In the genomic region with DNA sequence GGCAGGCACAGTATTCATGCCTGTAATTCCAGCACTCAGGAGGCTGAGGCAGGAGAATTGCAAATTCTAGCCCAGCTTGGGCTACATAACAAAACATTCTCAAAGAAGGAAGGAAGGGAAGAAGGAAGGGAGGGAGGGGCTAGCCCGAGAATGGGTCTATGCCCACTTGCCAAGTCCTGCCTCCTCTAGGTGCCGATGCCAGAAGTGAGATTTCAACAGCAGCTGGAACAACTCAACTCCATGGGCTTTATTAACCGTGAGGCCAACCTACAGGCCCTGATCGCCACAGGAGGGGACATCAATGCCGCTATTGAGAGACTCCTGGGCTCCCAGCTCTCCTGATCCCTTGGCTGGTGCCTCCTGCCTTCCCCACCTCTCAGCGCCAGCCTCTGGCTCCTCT, we compare ENCODE assay signal across 21 mouse cellular contexts. TPM values are rescaled to one million over a fixed set of nuclear protein-coding genes. Genes with fewer than 3 reads are reported as not detected.
DNase-seq lines count a peak whose midpoint lies in the region; ATAC-seq and TF ChIP-seq lines count a peak whose summit lies in the region.
"Had no signal": no experiment of that assay in that cellular context is flagged by ENCODE, and none has a peak within 500 bp of the region (broad histone marks: within the 10 kb centered on the region; RNA-seq: fewer than 3 reads in every experiment).

No protein-coding gene starts in this region.

- no peak for TF ChIP-seq EP300 in heart, adult 2 months (IDR thresholded peaks at IDR 0.05; ENCODE audit: insufficient read depth, low read depth, low read length)
- no peak for TF ChIP-seq EP300 in ES-Bruce4 (IDR thresholded peaks at IDR 0.05; ENCODE audit: insufficient read depth, low read depth, low read length)

- no peaks in the 10 kb centered on the region for H3K79me2 ChIP-seq in heart, adult 2 months (replicated peaks; ENCODE audit: control insufficient read depth, insufficient read depth, low read length)

- no peak for TF ChIP-seq POLR2A in heart, adult 2 months (IDR thresholded peaks at IDR 0.05; ENCODE audit: insufficient read depth, low read depth, low read length)
- no peak for TF ChIP-seq POLR2A in ES-Bruce4 (IDR thresholded peaks at IDR 0.05; ENCODE audit: insufficient read depth, low read length)

- no peak overlapping the region for H3K4me2 ChIP-seq in liver, embryonic 12.5 days
- H3K4me2 ChIP-seq: embryonic facial prominence, embryonic 12.5 days; forebrain, embryonic 15.5 days; hindbrain, embryonic 12.5 days; kidney, embryonic 15.5 days; midbrain, embryonic 15.5 days had no signal

- peak; percentile 92 for DNase-seq in heart, adult 11 months
- DNase-seq in heart, adult 2 months: no peak
- peak; percentile 89 for DNase-seq in R1 (ENCODE audit: low read depth, low spot score)
- no peak for DNase-seq in Muller cell, postnatal 12 days (ENCODE audit: inconsistent ontology term)
- DNase-seq in cerebellum, adult 9-10 months: no peak
- DNase-seq: cerebellum, adult 2 months; layer of hippocampus, postnatal 36 days had no signal

- intact Hi-C loops in heart, adult 2 months (cut with DNase I): no loop called here

- no peak overlapping the region for H3K4me3 ChIP-seq in heart, adult 2 months
- peak overlapping the region; percentile 48 for H3K4me3 ChIP-seq in ES-Bruce4 (ENCODE audit: low read depth, low read length)
- no peak overlapping the region for H3K4me3 ChIP-seq in liver, embryonic 12.5 days
- H3K4me3 ChIP-seq: embryonic facial prominence, embryonic 12.5 days; forebrain, embryonic 15.5 days; hindbrain, embryonic 12.5 days; kidney, embryonic 15.5 days; megakaryocyte, embryonic 14.5 days; midbrain, embryonic 15.5 days had no signal

- H3K36me3 ChIP-seq in heart, adult 2 months (ENCODE audit: control insufficient read depth, insufficient read depth, low read length): no peaks in the 10 kb centered on the region
- H3K36me3 ChIP-seq in ES-Bruce4 (ENCODE audit: control insufficient read depth, insufficient read depth, low read length, poor library complexity, severe bottlenecking): peaks cover 62% of the 10 kb centered on the region
- H3K36me3 ChIP-seq in liver, embryonic 12.5 days: peaks cover 76% of the 10 kb centered on the region

- H3K4me1 ChIP-seq in heart, adult 2 months (ENCODE audit: control insufficient read depth, insufficient read depth, low read length): no peaks in the 10 kb centered on the region
- H3K4me1 ChIP-seq in ES-Bruce4 (ENCODE audit: control insufficient read depth, insufficient read depth, low read length): peaks cover 2% of the 10 kb centered on the region
- peaks cover 9% of the 10 kb centered on the region for H3K4me1 ChIP-seq in liver, embryonic 12.5 days
- H3K4me1 ChIP-seq: embryonic facial prominence, embryonic 12.5 days; forebrain, embryonic 15.5 days; midbrain, embryonic 15.5 days had no signal

- H3K27me3 ChIP-seq in heart, adult 2 months (ENCODE audit: control insufficient read depth, insufficient read depth, low read length): no peaks in the 10 kb centered on the region
- H3K27me3 ChIP-seq in ES-Bruce4 (ENCODE audit: control insufficient read depth, insufficient read depth, low read length, poor library complexity, severe bottlenecking): no peaks in the 10 kb centered on the region
- H3K27me3 ChIP-seq in liver, embryonic 12.5 days (replicated peaks): no peaks in the 10 kb centered on the region
- H3K27me3 ChIP-seq: embryonic facial prominence, embryonic 12.5 days; forebrain, embryonic 15.5 days; hindbrain, embryonic 12.5 days; kidney, embryonic 15.5 days; megakaryocyte, embryonic 14.5 days; midbrain, embryonic 15.5 days had no signal

- no peak overlapping the region; the same call in 1 of the 2 replicates for H3K27ac ChIP-seq in heart, adult 2 months
- H3K27ac ChIP-seq in ES-Bruce4 (ENCODE audit: insufficient read depth, low read length): peak overlapping the region; percentile 97
- H3K27ac ChIP-seq in liver, embryonic 12.5 days: peak overlapping the region; percentile 65; the same call in 1 of the 2 replicates
- H3K27ac ChIP-seq: embryonic facial prominence, embryonic 12.5 days; forebrain, embryonic 15.5 days; hindbrain, embryonic 12.5 days; kidney, embryonic 15.5 days; liver, embryonic 14.5 days; midbrain, embryonic 15.5 days had no signal

- 59% methylated on average over 6 of the region's 6 CpGs for WGBS in heart, adult 2 months
- 76% methylated on average over 6 of the region's 6 CpGs for WGBS in liver, embryonic 12.5 days (ENCODE audit: insufficient replicate concordance)

- peaks cover 4% of the 10 kb centered on the region for H3K9me3 ChIP-seq in ES-Bruce4 (replicated peaks; ENCODE audit: control insufficient read depth, insufficient read depth, low read length, poor library complexity, severe bottlenecking)
- H3K9me3 ChIP-seq in liver, embryonic 12.5 days (replicated peaks): no peaks in the 10 kb centered on the region
- H3K9me3 ChIP-seq: embryonic facial prominence, embryonic 12.5 days; forebrain, embryonic 15.5 days; hindbrain, embryonic 12.5 days; kidney, embryonic 15.5 days; megakaryocyte, embryonic 14.5 days; midbrain, embryonic 15.5 days had no signal

- no peak for TF ChIP-seq CTCF in heart, adult 2 months (IDR thresholded peaks at IDR 0.05)
- TF ChIP-seq CTCF in ES-Bruce4 (IDR thresholded peaks at IDR 0.05; ENCODE audit: low read depth, low read length): no peak

- no peak for ATAC-seq in liver, embryonic 12.5 days
- ATAC-seq: activated CD4-positive, CD25-positive, alpha-beta regulatory T cell, adult 4 months; forebrain, embryonic 15.5 days; inflammation-experienced regulatory T-cells, adult 6 months; midbrain, embryonic 15.5 days had no signal

- H3K9ac ChIP-seq in heart, adult 2 months (ENCODE audit: low read depth, low read length): no peak overlapping the region
- peak overlapping the region; percentile 72 for H3K9ac ChIP-seq in ES-Bruce4 (ENCODE audit: low read depth, poor library complexity, severe bottlenecking)
- H3K9ac ChIP-seq in liver, embryonic 12.5 days: no peak overlapping the region
- H3K9ac ChIP-seq: embryonic facial prominence, embryonic 12.5 days; forebrain, embryonic 15.5 days; hindbrain, embryonic 12.5 days; kidney, embryonic 15.5 days; liver, embryonic 14.5 days; midbrain, embryonic 15.5 days had no signal

RNA-seq across cellular contexts. Expression of a gene that starts 7.8 kb away (rescaled TPM):
- total RNA-seq in heart, adult 2 months (2021): 10 to 100 TPM; 65.3 to 67.6 TPM
- 80.0 and 115 TPM in 2 replicates for polyA plus RNA-seq in heart, adult 2 months (2012; rRNA removed)
- polyA plus RNA-seq in ES-Bruce4 (2011; ENCODE audit: insufficient read depth, insufficient read length, low read depth, missing spikeins): 348 and 382 TPM in 2 replicates
- 172 and 177 TPM in 2 replicates for polyA plus RNA-seq in liver, embryonic 12.5 days (2016; fragmentation: Nextera tagmentation; extraction: Ambion mirVana)

RNA-seq across cellular contexts. Expression of a gene that starts 14.3 kb away (rescaled TPM):
- total RNA-seq in heart, adult 2 months (2021): 10 to 100 TPM; 70.1 to 76.5 TPM
- polyA plus RNA-seq in heart, adult 2 months (2012; rRNA removed): 69.3 and 86.7 TPM in 2 replicates
- 118 and 133 TPM in 2 replicates for polyA plus RNA-seq in ES-Bruce4 (2011; ENCODE audit: insufficient read depth, insufficient read length, low read depth, missing spikeins)
- polyA plus RNA-seq in liver, embryonic 12.5 days (2016; fragmentation: Nextera tagmentation; extraction: Ambion mirVana): 37.9 and 39.5 TPM in 2 replicates

RNA-seq across cellular contexts. Expression of a gene that starts 15.0 kb away (rescaled TPM):
- 100 to 1,000 TPM in 1 of 2 experiments, 10 to 100 TPM in 1; 94.3 to 104 TPM for total RNA-seq in heart, adult 2 months (2021)
- polyA plus RNA-seq in heart, adult 2 months (2012; rRNA removed): 118 TPM in 2 replicates
- polyA plus RNA-seq in ES-Bruce4 (2011; ENCODE audit: insufficient read depth, insufficient read length, low read depth, missing spikeins): 138 and 151 TPM in 2 replicates
- polyA plus RNA-seq in liver, embryonic 12.5 days (2016; fragmentation: Nextera tagmentation; extraction: Ambion mirVana): 101 and 102 TPM in 2 replicates

RNA-seq across cellular contexts. Expression of a gene that starts 19.8 kb away (rescaled TPM):
- total RNA-seq in heart, adult 2 months (2021): not detected
- 2.2 TPM in 1 of 2 replicates, not detected in the other for polyA plus RNA-seq in heart, adult 2 months (2012; rRNA removed)
- polyA plus RNA-seq in ES-Bruce4 (2011; ENCODE audit: insufficient read depth, insufficient read length, low read depth, missing spikeins): 33.2 and 35.1 TPM in 2 replicates
- 0.70 TPM in 1 of 2 replicates, not detected in the other for polyA plus RNA-seq in liver, embryonic 12.5 days (2016; fragmentation: Nextera tagmentation; extraction: Ambion mirVana)
- total RNA-seq: common myeloid progenitor, adult 5-6 weeks; layer of hippocampus, adult 18-20 months; left cerebral cortex, postnatal 36 days had no signal
- polyA plus RNA-seq: activated CD4-positive, CD25-positive, alpha-beta regulatory T cell, adult 4 months; inflammation-experienced regulatory T-cells, adult 6 months had no signal

RNA-seq across cellular contexts. Expression of a gene that starts 35.7 kb away (rescaled TPM):
- total RNA-seq in heart, adult 2 months (2021): under 1 TPM; 0.42 to 0.45 TPM
- 0.27 and 0.59 TPM in 2 replicates for polyA plus RNA-seq in heart, adult 2 months (2012; rRNA removed)
- 42.3 and 43.4 TPM in 2 replicates for polyA plus RNA-seq in ES-Bruce4 (2011; ENCODE audit: insufficient read depth, insufficient read length, low read depth, missing spikeins)
- polyA plus RNA-seq in liver, embryonic 12.5 days (2016; fragmentation: Nextera tagmentation; extraction: Ambion mirVana): 2.8 and 3.1 TPM in 2 replicates

Comparison
In these comparisons a context has a peak if more than half of its experiments do, and no peak if none do; other contexts are left out.
1. DNase-seq: peak in heart, adult 11 months (single experiment) and R1 (single experiment); none in heart, adult 2 months (0 of 2), Muller cell, postnatal 12 days (single experiment) and cerebellum, adult 9-10 months (single experiment).